Mouse (Mus musculus): ENCODE data around the gene Nek1. TPM values are rescaled to one million over a fixed set of nuclear protein-coding genes. Genes with fewer than 3 reads are reported as not detected.
"Not testable (repeated sequence)": the region's sequence is repeated elsewhere in the genome, so short reads cannot be mapped to it uniquely, and the experiment has no call there.

Gene Nek1
- total and polyA plus RNA-seq, 3 experiments = 4.0 to 10.5 (median 9.3) TPM

DNA sequence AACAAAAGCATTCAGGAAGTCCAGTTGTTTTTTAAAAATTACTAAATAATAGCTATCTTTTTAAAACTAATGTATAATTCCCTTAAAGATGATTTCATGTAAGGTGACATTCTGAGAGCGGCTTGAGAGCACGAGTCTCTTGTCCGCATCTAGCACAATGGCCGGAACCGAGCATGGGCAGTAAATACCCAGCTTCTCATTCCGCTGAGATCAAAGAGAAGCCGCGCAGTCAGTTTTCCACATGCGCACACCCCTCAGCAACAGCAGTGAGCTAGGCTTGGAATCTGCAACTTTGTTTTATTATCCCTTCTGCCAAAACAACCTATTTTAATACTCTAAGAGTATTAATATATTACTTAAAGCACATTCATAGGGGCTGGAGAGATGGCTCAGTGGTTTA lies 16.2 kb upstream of the Nek1 start:
- Histone ChIP-seq H3K27ac (no peak overlapping the region), H3K4me1 (ENCODE audit: control insufficient read depth, insufficient read depth, low read length) (peaks cover 2% of the 10 kb centered on the region), H3K27me3 (ENCODE audit: control insufficient read depth, insufficient read depth, low read length) (no peaks in the 10 kb centered on the region), H3K9ac (ENCODE audit: low read depth, low read length) (no peak overlapping the region), H3K36me3 (ENCODE audit: control insufficient read depth, insufficient read depth, low read length) (peaks cover 4% of the 10 kb centered on the region), H3K4me3 (no peak overlapping the region), H3K79me2 (replicated peaks; ENCODE audit: control insufficient read depth, insufficient read depth, low read length) (no peaks in the 10 kb centered on the region; the same call in 1 of the 2 replicates)
- DNase-seq = no peak
- WGBS = 84% methylated on average over 9 of the region's 9 CpGs
- intact Hi-C loops (cut with DNase I) = no loop called here
- TF ChIP-seq EP300 (IDR thresholded peaks at IDR 0.05; ENCODE audit: insufficient read depth, low read depth, low read length) (no peak), CTCF (IDR thresholded peaks at IDR 0.05) (no peak), POLR2A (IDR thresholded peaks at IDR 0.05; ENCODE audit: insufficient read depth, low read depth, low read length) (no peak)

DNA sequence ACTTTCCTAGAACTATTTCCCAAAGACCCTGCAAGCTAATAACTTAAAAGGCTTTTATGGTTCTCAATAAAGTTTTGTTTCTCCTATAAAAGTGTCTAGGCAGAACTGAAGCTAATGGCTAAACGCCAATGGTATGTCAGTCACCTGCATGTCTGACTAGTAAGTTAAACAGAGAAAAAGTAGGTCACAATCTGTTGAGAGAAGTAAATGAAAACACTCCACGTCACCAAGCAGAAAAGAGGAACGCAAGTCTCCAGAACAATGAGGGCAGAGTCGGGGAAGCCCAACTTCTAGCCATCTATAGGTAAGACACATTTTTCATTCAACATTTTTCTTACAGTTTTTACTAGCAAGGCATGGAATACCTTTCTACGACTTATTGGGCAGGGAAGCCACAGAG lies 14.5 kb upstream of the Nek1 start:
- intact Hi-C loops (cut with DNase I) = no loop called here
- no peak overlapping the region for H3K27ac ChIP-seq
- no peak overlapping the region for H3K4me3 ChIP-seq
- WGBS = 71% methylated on average over 5 of the region's 5 CpGs
- H3K9ac ChIP-seq (ENCODE audit: low read depth, low read length) = no peak overlapping the region
- DNase-seq = no peak
- peaks cover 2% of the 10 kb centered on the region; the same call in 1 of the 2 replicates for H3K4me1 ChIP-seq (ENCODE audit: control insufficient read depth, insufficient read depth, low read length)
- no peaks in the 10 kb centered on the region for H3K27me3 ChIP-seq (ENCODE audit: control insufficient read depth, insufficient read depth, low read length)
- H3K79me2 ChIP-seq (replicated peaks; ENCODE audit: control insufficient read depth, insufficient read depth, low read length) = no peaks in the 10 kb centered on the region; the same call in 1 of the 2 replicates
- peaks cover 2% of the 10 kb centered on the region for H3K36me3 ChIP-seq (ENCODE audit: control insufficient read depth, insufficient read depth, low read length)
- TF ChIP-seq CTCF (IDR thresholded peaks at IDR 0.05) = no peak
- no peak for TF ChIP-seq EP300 (IDR thresholded peaks at IDR 0.05; ENCODE audit: insufficient read depth, low read depth, low read length)
- TF ChIP-seq POLR2A (IDR thresholded peaks at IDR 0.05; ENCODE audit: insufficient read depth, low read depth, low read length) = no peak

DNA sequence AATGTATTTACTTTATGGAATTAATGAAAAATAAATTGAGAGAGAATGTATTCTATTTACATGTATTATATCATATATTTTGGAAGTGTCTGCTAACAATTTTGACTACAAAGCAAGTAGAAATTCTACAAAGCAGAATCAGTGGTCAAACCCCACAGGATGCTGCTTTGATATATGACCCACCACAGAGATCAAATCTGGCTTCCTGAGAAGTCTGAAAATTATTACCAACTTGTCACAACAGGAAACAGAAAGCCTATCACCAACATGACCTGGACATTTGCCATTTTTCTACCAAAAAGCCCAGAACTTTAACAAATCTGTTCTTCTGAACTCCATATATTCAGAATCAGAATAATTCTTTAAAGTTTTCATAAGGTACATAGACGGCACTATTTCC lies 11.6 kb upstream of the Nek1 start:
- intact Hi-C loops (cut with DNase I) = loop anchor here (5.0 to 10.0 kb wide), 3 partner anchors 243 to 506 kb away; partner anchors contain the start of genes Cbr4, Mfap3l and Sh3rf1
- peaks cover 2% of the 10 kb centered on the region for H3K36me3 ChIP-seq (ENCODE audit: control insufficient read depth, insufficient read depth, low read length)
- no peak overlapping the region for H3K4me3 ChIP-seq
- no peak overlapping the region for H3K27ac ChIP-seq
- no peak overlapping the region for H3K9ac ChIP-seq (ENCODE audit: low read depth, low read length)
- WGBS = 26% methylated on average over 1 of the region's 1 CpGs
- no peaks in the 10 kb centered on the region; the same call in 1 of the 2 replicates for H3K79me2 ChIP-seq (replicated peaks; ENCODE audit: control insufficient read depth, insufficient read depth, low read length)
- no peak for TF ChIP-seq CTCF (IDR thresholded peaks at IDR 0.05)
- no peak for TF ChIP-seq POLR2A (IDR thresholded peaks at IDR 0.05; ENCODE audit: insufficient read depth, low read depth, low read length)
- TF ChIP-seq EP300 (IDR thresholded peaks at IDR 0.05; ENCODE audit: insufficient read depth, low read depth, low read length) = no peak
- no peak for DNase-seq
- H3K27me3 ChIP-seq (ENCODE audit: control insufficient read depth, insufficient read depth, low read length) = no peaks in the 10 kb centered on the region
- peaks cover 2% of the 10 kb centered on the region; the same call in 1 of the 2 replicates for H3K4me1 ChIP-seq (ENCODE audit: control insufficient read depth, insufficient read depth, low read length)

DNA sequence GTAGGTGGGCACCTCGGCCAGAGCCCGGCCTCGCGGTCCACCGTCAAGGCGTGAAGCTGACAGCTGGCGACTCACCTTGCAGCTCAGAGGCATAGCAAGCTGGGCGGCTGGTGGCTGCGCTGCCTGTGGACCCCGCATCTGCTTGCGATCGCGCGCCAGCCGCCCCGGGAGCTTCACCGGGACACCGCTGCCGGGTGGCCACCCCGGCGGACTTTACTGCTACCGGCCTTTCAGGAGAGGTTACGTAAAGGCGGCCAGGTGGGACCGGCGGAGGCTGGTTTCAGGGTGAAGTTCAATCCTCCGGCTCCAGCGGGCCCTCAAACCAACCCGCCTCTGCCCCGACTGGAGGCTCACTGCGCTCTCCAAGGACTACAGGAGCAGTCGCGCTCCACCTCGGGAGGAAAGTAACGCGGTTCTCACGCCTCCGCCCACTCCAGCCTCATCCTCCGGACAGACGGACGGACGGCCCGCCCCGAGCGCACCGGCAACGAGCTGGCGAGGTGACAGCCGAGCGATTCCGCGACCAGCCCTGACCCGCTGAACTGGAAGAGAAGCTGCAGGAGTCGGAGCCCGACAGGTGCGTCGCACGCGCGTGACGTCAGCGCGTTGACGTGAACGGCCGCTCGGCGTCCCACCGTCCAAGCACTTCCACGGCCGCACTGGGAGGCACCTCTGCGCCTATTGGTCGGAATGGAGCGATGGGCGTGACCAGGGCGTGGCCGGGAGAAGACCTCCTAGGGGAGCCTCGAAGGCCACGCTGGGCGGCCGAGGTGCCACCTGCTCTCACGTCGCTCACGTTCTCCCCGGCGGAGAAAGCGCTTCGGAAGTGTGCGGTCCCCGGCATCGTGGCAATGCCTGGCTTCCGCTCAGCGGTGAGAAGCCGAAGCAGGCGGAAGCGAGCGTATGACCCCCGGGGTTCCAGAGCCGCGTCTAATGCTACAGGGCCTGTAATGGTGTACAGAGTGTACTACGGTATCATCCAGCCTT lies 10.0 kb upstream of the Nek1 start, which contains the start of gene Clcn3:
Clcn3 (minus strand) TSS at position 600 of the 987 bp plus-strand sequence.
- H3K36me3 ChIP-seq (ENCODE audit: control insufficient read depth, insufficient read depth, low read length) = peaks cover 2% of the 10 kb centered on the region
- intact Hi-C loops (cut with DNase I) = loop anchor here (5.0 to 10.0 kb wide), 3 partner anchors 242 to 504 kb away; partner anchors contain the start of genes Cbr4, Mfap3l and Sh3rf1
- H3K9ac ChIP-seq (ENCODE audit: low read depth, low read length) = peak within 1 kb of the TSS; percentile 94
- H3K27ac ChIP-seq = peak within 1 kb of the TSS; percentile 83
- TF ChIP-seq POLR2A (IDR thresholded peaks at IDR 0.05; ENCODE audit: insufficient read depth, low read depth, low read length) (peak; percentile 87), EP300 (IDR thresholded peaks at IDR 0.05; ENCODE audit: insufficient read depth, low read depth, low read length) (peak; percentile 45; the same call in 1 of the 2 replicates), CTCF (IDR thresholded peaks at IDR 0.05) (0 out of 2 replicates have a peak, but pooled peaks have one; percentile 6)
- DNase-seq = peak; percentile 97 to 98
- no peaks in the 10 kb centered on the region for H3K27me3 ChIP-seq (ENCODE audit: control insufficient read depth, insufficient read depth, low read length)
- H3K4me3 ChIP-seq = peak within 1 kb of the TSS; percentile 63
- no peaks in the 10 kb centered on the region; the same call in 1 of the 2 replicates for H3K79me2 ChIP-seq (replicated peaks; ENCODE audit: control insufficient read depth, insufficient read depth, low read length)
- WGBS = under 1% methylated on average over 101 of the region's 101 CpGs
- H3K4me1 ChIP-seq (ENCODE audit: control insufficient read depth, insufficient read depth, low read length) = peaks cover 2% of the 10 kb centered on the region; the same call in 1 of the 2 replicates

DNA sequence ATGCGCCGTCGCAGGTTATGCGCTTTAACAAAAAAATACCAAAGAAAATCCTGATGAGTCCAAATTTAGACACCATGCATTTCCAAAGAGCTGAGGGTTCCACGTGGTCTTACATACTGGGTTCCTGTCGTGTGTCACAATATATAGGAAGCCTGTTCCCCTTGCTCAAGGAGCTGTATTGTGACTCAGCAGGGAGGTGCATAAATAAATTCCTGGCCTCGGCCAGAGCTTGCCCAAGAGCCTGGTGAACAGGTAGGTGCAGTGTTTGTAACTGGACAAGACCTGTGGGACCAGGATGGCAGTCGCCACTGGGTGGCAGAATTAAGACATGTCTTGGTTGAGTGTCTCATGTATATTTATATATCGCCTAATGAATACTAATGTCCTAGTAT lies 9.3 kb upstream of the Nek1 start:
- peak overlapping the region; percentile 63 for H3K4me3 ChIP-seq
- H3K27ac ChIP-seq = peak overlapping the region; percentile 83
- H3K4me1 ChIP-seq (ENCODE audit: control insufficient read depth, insufficient read depth, low read length) = peaks cover 2% of the 10 kb centered on the region; the same call in 1 of the 2 replicates
- peak overlapping the region; percentile 73 for H3K9ac ChIP-seq (ENCODE audit: low read depth, low read length)
- WGBS = 4% methylated on average over 9 of the region's 9 CpGs
- TF ChIP-seq POLR2A (IDR thresholded peaks at IDR 0.05; ENCODE audit: insufficient read depth, low read depth, low read length) (no peak), EP300 (IDR thresholded peaks at IDR 0.05; ENCODE audit: insufficient read depth, low read depth, low read length) (0 out of 2 replicates have a peak, but pooled peaks have one; percentile 13), CTCF (IDR thresholded peaks at IDR 0.05) (peak; percentile 75)
- intact Hi-C loops (cut with DNase I) = loop anchor here (5.0 to 10.0 kb wide), 3 partner anchors 241 to 504 kb away; partner anchors contain the start of genes Cbr4, Mfap3l and Sh3rf1
- H3K36me3 ChIP-seq (ENCODE audit: control insufficient read depth, insufficient read depth, low read length) = peaks cover 2% of the 10 kb centered on the region
- DNase-seq = peak; percentile 69 to 72
- H3K79me2 ChIP-seq (replicated peaks; ENCODE audit: control insufficient read depth, insufficient read depth, low read length) = no peaks in the 10 kb centered on the region; the same call in 1 of the 2 replicates
- no peaks in the 10 kb centered on the region for H3K27me3 ChIP-seq (ENCODE audit: control insufficient read depth, insufficient read depth, low read length)

DNA sequence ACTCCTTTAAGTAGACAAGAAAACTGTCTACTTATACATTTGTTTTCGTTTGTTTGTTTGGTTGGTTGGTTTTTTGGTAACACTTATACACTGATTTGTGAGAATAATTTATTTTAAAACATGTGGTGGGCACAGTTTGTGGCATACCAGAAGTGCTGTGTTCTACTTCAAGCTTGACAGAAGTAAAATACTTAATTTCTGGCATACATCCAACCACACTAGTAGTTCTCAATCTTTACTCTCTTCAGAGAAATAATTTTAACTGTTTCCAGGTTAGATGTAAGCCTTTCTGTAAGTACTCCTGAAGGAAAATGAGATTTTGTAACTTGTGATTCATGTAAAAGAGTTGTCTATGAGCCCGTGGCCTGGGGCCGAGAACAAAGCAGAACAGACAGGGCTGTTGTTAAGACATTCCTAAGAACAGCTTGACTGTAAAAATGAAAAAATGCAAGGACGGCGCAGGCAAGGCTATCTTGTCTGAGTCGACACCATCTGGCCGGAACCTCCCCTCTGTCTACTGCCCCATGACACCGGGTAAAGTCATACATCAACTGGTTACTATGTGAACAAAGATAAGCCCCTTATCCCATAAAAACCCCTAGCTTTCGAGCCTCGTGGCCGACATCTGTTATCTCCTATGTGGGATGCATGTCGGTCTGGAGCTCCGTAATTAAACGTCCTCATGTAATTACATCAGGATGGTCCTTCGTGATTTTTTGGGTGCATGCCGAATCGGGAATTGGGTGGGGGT lies 8.6 kb upstream of the Nek1 start:
- not testable (repeated sequence) for H3K4me1 ChIP-seq (ENCODE audit: control insufficient read depth, insufficient read depth, low read length); H3K27ac ChIP-seq; H3K36me3 ChIP-seq (ENCODE audit: control insufficient read depth, insufficient read depth, low read length); H3K9ac ChIP-seq (ENCODE audit: low read depth, low read length); DNase-seq; H3K79me2 ChIP-seq (replicated peaks; ENCODE audit: control insufficient read depth, insufficient read depth, low read length); H3K4me3 ChIP-seq; H3K27me3 ChIP-seq (ENCODE audit: control insufficient read depth, insufficient read depth, low read length)
- 74% methylated on average over 17 of the region's 17 CpGs for WGBS
- intact Hi-C loops (cut with DNase I) = loop anchor here (5.0 to 10.0 kb wide), 3 partner anchors 240 to 503 kb away; partner anchors contain the start of genes Cbr4, Mfap3l and Sh3rf1

Data from heart, adult 2 months (tissue).